Mouse (Mus musculus) myocyte (in vitro differentiated cells): ENCODE data around the gene Bcl6b.

Experiments used
- E2F4 ChIP-seq: IDR thresholded peaks from one replicate; pipeline ENCODE4 v1.6.1; 2011; ENCODE audit warnings: mild to moderate bottlenecking, control low read depth, moderate library complexity; ENCODE audit not compliant: insufficient read depth
- MAX ChIP-seq: IDR thresholded peaks from one replicate; pipeline ENCODE4 v1.6.1; 2011; ENCODE audit warnings: low read depth, mild to moderate bottlenecking, control low read depth
- MYOD1 ChIP-seq, 3 experiments: IDR thresholded peaks; one replicate each; pipeline ENCODE4 v1.6.1; 2011; ENCODE audit warnings: control low read depth in 2 of 3, low read depth in 2 of 3, mild to moderate bottlenecking in 2 of 3, moderate library complexity in 1 of 3; ENCODE audit not compliant: insufficient read length in 2 of 3, control insufficient read depth in 1 of 3
- MYOG ChIP-seq, 3 experiments: IDR thresholded peaks; one replicate each; pipeline ENCODE4 v1.6.1; 2011; ENCODE audit warnings: control low read depth in 2 of 3, low read depth in 2 of 3, mild to moderate bottlenecking in 2 of 3; ENCODE audit not compliant: insufficient read length in 2 of 3, control insufficient read depth in 1 of 3, insufficient read depth in 1 of 3
- POLR2A ChIP-seq: IDR thresholded peaks from one replicate; pipeline ENCODE4 v1.6.1; 2011; ENCODE audit warnings: low read depth, mild to moderate bottlenecking, control low read depth, moderate library complexity; ENCODE audit not compliant: insufficient read length
- POLR2AphosphoS2 ChIP-seq: IDR thresholded peaks from one replicate; pipeline ENCODE4 v1.6.1; 2011; ENCODE audit warnings: low read depth, control low read depth; ENCODE audit not compliant: insufficient read length
- REST ChIP-seq: IDR thresholded peaks from one replicate; pipeline ENCODE4 v1.6.1; 2011; ENCODE audit warnings: mild to moderate bottlenecking, control low read depth, moderate library complexity; ENCODE audit not compliant: insufficient read depth, insufficient read length
- TCF12 ChIP-seq: IDR thresholded peaks from one replicate; pipeline ENCODE4 v1.6.1; 2011; ENCODE audit warnings: mild to moderate bottlenecking, control low read depth; ENCODE audit not compliant: poor library complexity, insufficient read depth, severe bottlenecking
- TCF3 ChIP-seq: IDR thresholded peaks from one replicate; pipeline ENCODE4 v1.6.1; 2011; ENCODE audit warnings: low read depth, control low read depth; ENCODE audit not compliant: insufficient read length
- USF1 ChIP-seq: IDR thresholded peaks from one replicate; pipeline ENCODE4 v1.6.1; 2011; ENCODE audit warnings: low read depth, mild to moderate bottlenecking, control low read depth, moderate library complexity

DNA sequence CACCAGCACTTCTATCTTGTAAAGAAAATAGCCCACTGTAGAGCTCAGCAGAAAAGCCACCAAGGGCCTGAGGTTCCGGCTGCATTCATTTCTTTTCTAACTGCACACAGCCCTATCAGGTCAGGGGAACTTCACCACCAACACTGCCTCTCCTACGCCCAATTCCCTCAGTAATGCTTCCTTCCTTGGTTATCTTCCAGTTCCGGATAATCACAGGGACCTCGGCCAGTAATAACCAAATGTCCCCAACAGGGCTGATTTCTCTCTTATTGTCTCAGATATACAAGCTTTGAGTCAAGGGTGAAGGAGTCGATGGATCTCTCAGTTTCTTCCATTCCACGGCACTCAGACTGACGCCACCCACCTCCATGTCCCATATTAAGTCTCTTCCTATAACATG lies 22.3 kb downstream of the Bcl6b start:
- TF ChIP-seq POLR2A (no peak), TCF3 (no peak), MYOD1 (IDR thresholded peaks at IDR 0.05; ENCODE audit: control insufficient read depth in 1 of 3, insufficient read length in 2 of 3, low read depth in 2 of 3) (no peak), USF1 (no peak), REST (no peak), TCF12 (no peak), MAX (no peak), MYOG (IDR thresholded peaks at IDR 0.05; ENCODE audit: control insufficient read depth in 1 of 3, insufficient read depth in 1 of 3, insufficient read length in 2 of 3, low read depth in 2 of 3) (no peak), E2F4 (no peak), POLR2AphosphoS2 (no peak)
